Mouse (Mus musculus): ENCODE results near the gene Cabs1. TPM values are rescaled to one million over a fixed set of nuclear protein-coding genes. Genes with fewer than 3 reads are reported as not detected.

Cabs1 gene
- polyA plus RNA-seq, 1 experiment from 2014 or later: not detected

DNA sequence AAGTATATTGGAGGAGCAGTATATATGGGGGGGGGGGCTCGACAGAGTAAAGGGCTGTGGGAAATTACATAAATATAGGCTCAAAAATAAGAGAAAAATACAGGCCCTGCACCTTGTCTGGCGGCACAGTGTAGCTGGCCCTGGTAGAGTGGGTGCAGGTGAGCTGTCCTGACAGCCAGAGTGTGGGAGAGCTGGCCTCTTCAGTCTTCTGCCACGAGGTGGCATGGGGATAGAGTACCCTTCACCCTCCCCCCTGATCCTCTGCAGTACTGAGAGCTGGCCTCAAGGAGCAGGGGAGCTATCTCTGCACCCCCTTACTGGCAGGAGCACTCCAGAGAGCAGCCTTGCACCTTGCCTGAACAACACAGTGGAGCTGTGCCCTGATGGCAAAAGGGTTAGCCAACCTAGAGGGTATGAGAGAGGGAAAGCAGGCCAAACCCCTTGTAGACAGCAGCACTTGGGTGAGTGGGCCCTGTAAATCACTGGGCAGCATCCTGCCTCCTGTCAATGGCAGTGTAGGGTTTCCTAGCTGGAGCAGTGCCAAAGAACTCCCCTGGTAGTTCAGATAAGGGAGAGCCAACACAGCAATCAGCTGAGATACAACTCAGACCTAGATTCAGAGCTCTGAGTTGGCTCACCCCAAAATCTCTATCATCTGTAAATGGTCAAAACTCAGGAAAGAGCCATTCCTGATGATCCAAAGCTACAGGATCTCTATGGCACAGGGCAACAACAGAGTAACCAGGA lies 3.4 kb downstream of the Cabs1 start:
- no peaks in the 10 kb centered on the region for H3K9me3 ChIP-seq (ENCODE audit: low read length)
- no peak for TF ChIP-seq CTCF (IDR thresholded peaks at IDR 0.05; ENCODE audit: low read depth)
- no peak for TF ChIP-seq EP300 (IDR thresholded peaks at IDR 0.05; ENCODE audit: low read depth)
- H3K4me1 ChIP-seq (ENCODE audit: insufficient read depth): no peaks in the 10 kb centered on the region
- no peak overlapping the region for H3K27ac ChIP-seq (ENCODE audit: low read depth)
- no peak overlapping the region for H3K4me3 ChIP-seq (ENCODE audit: low read depth, low read length)
- H3K4me2 ChIP-seq (ENCODE audit: low read depth, low read length): no peak overlapping the region
- no peaks in the 10 kb centered on the region for H3K36me3 ChIP-seq (replicated peaks; ENCODE audit: insufficient read depth, low read length)
- ATAC-seq (no peak; the same call in 1 of the 2 replicates), DNase-seq (no peak)
- H3K9ac ChIP-seq (replicated peaks): no peak overlapping the region
- WGBS (ENCODE audit: insufficient replicate concordance): 42% methylated on average over 3 of the region's 3 CpGs
- H3K27me3 ChIP-seq (ENCODE audit: insufficient read depth, low read length): no peaks in the 10 kb centered on the region

GRCm38 (mm10) chr5:88002249-88002648 lies 23.0 kb downstream of the Cabs1 start, which contains the start of gene Smr3a:
Gene Smr3a, plus strand, starts transcription at chr5:88002549.
- Histone ChIP-seq H3K9me3 (ENCODE audit: low read length) (no peaks in the 10 kb centered on the region), H3K27ac (ENCODE audit: low read depth) (no peak within 1 kb of the TSS), H3K36me3 (replicated peaks; ENCODE audit: insufficient read depth, low read length) (no peaks in the 10 kb centered on the region), H3K4me2 (ENCODE audit: low read depth, low read length) (no peak within 1 kb of the TSS), H3K4me1 (ENCODE audit: insufficient read depth) (no peaks in the 10 kb centered on the region), H3K27me3 (ENCODE audit: insufficient read depth, low read length) (no peaks in the 10 kb centered on the region), H3K4me3 (ENCODE audit: low read depth, low read length) (no peak within 1 kb of the TSS), H3K9ac (replicated peaks) (no peak within 1 kb of the TSS)
- DNase-seq (no peak), ATAC-seq (no peak)
- TF ChIP-seq CTCF (IDR thresholded peaks at IDR 0.05; ENCODE audit: low read depth): no peak
- TF ChIP-seq EP300 (IDR thresholded peaks at IDR 0.05; ENCODE audit: low read depth): no peak
- 67% methylated on average over 3 of the region's 3 CpGs for WGBS (ENCODE audit: insufficient replicate concordance)

- H3K9ac ChIP-seq (replicated peaks): no peak overlapping the region
- no peaks in the 10 kb centered on the region for H3K27me3 ChIP-seq (ENCODE audit: insufficient read depth, low read length)
- H3K27ac ChIP-seq (ENCODE audit: low read depth): no peak overlapping the region
- ATAC-seq: no peak
- no peak for DNase-seq
- no peak overlapping the region for H3K4me3 ChIP-seq (ENCODE audit: low read depth, low read length)
- TF ChIP-seq CTCF (IDR thresholded peaks at IDR 0.05; ENCODE audit: low read depth) (no peak), EP300 (IDR thresholded peaks at IDR 0.05; ENCODE audit: low read depth) (no peak)
- no peaks in the 10 kb centered on the region for H3K36me3 ChIP-seq (replicated peaks; ENCODE audit: insufficient read depth, low read length)
- no peaks in the 10 kb centered on the region for H3K4me1 ChIP-seq (ENCODE audit: insufficient read depth)
- H3K9me3 ChIP-seq (ENCODE audit: low read length): no peaks in the 10 kb centered on the region
- no peak overlapping the region for H3K4me2 ChIP-seq (ENCODE audit: low read depth, low read length)
Measured at GRCm38 (mm10) chr5:88005241-88005640, 26.0 kb downstream of the Cabs1 start.

Other genes with a start within 250 kb of the Cabs1 start
- not detected in 2 replicates for gene Csn1s2a, start 204.9 kb upstream of the Cabs1 start, polyA plus RNA-seq (2015; fragmentation: Nextera tagmentation; extraction: Ambion mirVana)
- not detected in 2 replicates for gene Csn1s2b, start 171.4 kb upstream of the Cabs1 start, polyA plus RNA-seq (2015; fragmentation: Nextera tagmentation; extraction: Ambion mirVana)
- not detected in 2 replicates for gene Prr27, start 153.8 kb upstream of the Cabs1 start, polyA plus RNA-seq (2015; fragmentation: Nextera tagmentation; extraction: Ambion mirVana)
- gene Odam, start 94.4 kb upstream of the Cabs1 start, polyA plus RNA-seq (2015; fragmentation: Nextera tagmentation; extraction: Ambion mirVana): not detected in 2 replicates
- gene Csn3, start 53.9 kb upstream of the Cabs1 start, polyA plus RNA-seq (2015; fragmentation: Nextera tagmentation; extraction: Ambion mirVana): not detected in 2 replicates
- gene 2310003L06Rik, start 10.0 kb upstream of the Cabs1 start, polyA plus RNA-seq (2015; fragmentation: Nextera tagmentation; extraction: Ambion mirVana): not detected in 2 replicates
- not detected in 2 replicates for gene Gm28434, start 9.9 kb upstream of the Cabs1 start, polyA plus RNA-seq (2015; fragmentation: Nextera tagmentation; extraction: Ambion mirVana)
- gene Smr3a, start 23.1 kb downstream of the Cabs1 start, polyA plus RNA-seq (2015; fragmentation: Nextera tagmentation; extraction: Ambion mirVana): not detected in 2 replicates
- gene Smr2, start 107.1 kb downstream of the Cabs1 start, polyA plus RNA-seq (2015; fragmentation: Nextera tagmentation; extraction: Ambion mirVana): not detected in 2 replicates
- gene Gm11116, start 132.1 kb downstream of the Cabs1 start, polyA plus RNA-seq (2015; fragmentation: Nextera tagmentation; extraction: Ambion mirVana): not detected in 2 replicates
- gene Gm11115, start 174.7 kb downstream of the Cabs1 start, polyA plus RNA-seq (2015; fragmentation: Nextera tagmentation; extraction: Ambion mirVana): not detected in 2 replicates

Data from liver, postnatal 0 days (tissue).